Mouse (Mus musculus) limb, embryonic 15.5 days (tissue): ENCODE measurements around the gene Crtc1. TPM values are rescaled to one million over a fixed set of nuclear protein-coding genes. Genes with fewer than 3 reads are reported as not detected.

Experiments
- ATAC-seq: fragments of 200-750 bp; cut with Nextera tagmentation; 2 replicates; pipeline ENCODE4 v1.8.0; 2017; ENCODE audit warnings: low read depth, moderate TSS enrichment; ENCODE audit not compliant: insufficient number of reproducible peaks, low FRiP score, low TSS enrichment
- H3K27ac ChIP-seq: fragments of 300-500 bp; sonication (generic); 2 replicates; pipeline ENCODE4 v1.5.1; 2015; ENCODE audit warnings: moderate library complexity, mild to moderate bottlenecking, inconsistent platforms
- H3K27me3 ChIP-seq: fragments of 300-500 bp; sonication (generic); 2 replicates; pipeline ENCODE4 v1.6.1; 2015; ENCODE audit warnings: inconsistent platforms
- H3K36me3 ChIP-seq: fragments of 300-500 bp; sonication (generic); 2 replicates; pipeline ENCODE4 v1.6.1; 2015; ENCODE audit warnings: inconsistent platforms
- H3K4me1 ChIP-seq: fragments of 300-500 bp; sonication (generic); 2 replicates; pipeline ENCODE4 v1.6.1; 2015; ENCODE audit warnings: inconsistent platforms
- H3K4me2 ChIP-seq: fragments of 300-500 bp; sonication (generic); 2 replicates; pipeline ENCODE4 v1.6.1; 2015; ENCODE audit warnings: mild to moderate bottlenecking, inconsistent platforms
- H3K4me3 ChIP-seq: fragments of 300-500 bp; sonication (generic); 2 replicates; pipeline ENCODE4 v1.5.1; 2015; ENCODE audit warnings: mild to moderate bottlenecking, inconsistent platforms
- H3K9ac ChIP-seq: fragments of 300-500 bp; sonication (generic); 2 replicates; pipeline ENCODE4 v1.6.1; 2015; ENCODE audit warnings: inconsistent platforms
- H3K9me3 ChIP-seq: fragments of 300-500 bp; sonication (generic); 2 replicates; pipeline ENCODE4 v1.6.1; 2016; ENCODE audit warnings: inconsistent platforms
- WGBS: fragments of 180-500 bp; shearing (Covaris S2); methylation state at CpG from one replicate; pipeline ENCODE4 v1.1.7; 2015; 5-methylcytosine and 5-hydroxymethylcytosine counted together
- polyA plus RNA-seq: library from polyadenylated mRNA; unstranded; fragments of >200 nt; fragmentation: Nextera tagmentation; extraction: Ambion mirVana; gene quantifications from 2 replicates; pipeline ENCODE4 v1.2.1, GENCODE M21; 2015

The Crtc1 gene
- polyA plus RNA-seq, 1 experiment from 2014 or later, result 22.2 TPM

GRCm38 (mm10) chr8:70397611-70398563 is 41.5 kb downstream of the Crtc1 start:
- no peaks in the 10 kb centered on the region for H3K9me3 ChIP-seq
- no peak overlapping the region for H3K4me3 ChIP-seq
- H3K27ac ChIP-seq, result no peak overlapping the region
- H3K4me1 ChIP-seq, result peaks cover 12% of the 10 kb centered on the region
- no peak for ATAC-seq
- WGBS, result 80% methylated on average over 16 of the region's 16 CpGs
- H3K9ac ChIP-seq, result no peak overlapping the region
- no peaks in the 10 kb centered on the region for H3K27me3 ChIP-seq
- no peak overlapping the region for H3K4me2 ChIP-seq
- peaks cover 29% of the 10 kb centered on the region for H3K36me3 ChIP-seq

GRCm38 (mm10) chr8:70396184-70396583 is 43.2 kb downstream of the Crtc1 start:
- Histone ChIP-seq H3K36me3 (peaks cover 42% of the 10 kb centered on the region), H3K27me3 (no peaks in the 10 kb centered on the region), H3K9me3 (no peaks in the 10 kb centered on the region), H3K4me2 (no peak overlapping the region), H3K9ac (no peak overlapping the region), H3K4me3 (no peak overlapping the region), H3K4me1 (peaks cover 12% of the 10 kb centered on the region), H3K27ac (no peak overlapping the region)
- no peak for ATAC-seq
- WGBS, result 77% methylated on average over 5 of the region's 5 CpGs

- 74% methylated on average over 5 of the region's 5 CpGs for WGBS
- Histone ChIP-seq H3K4me2 (no peak overlapping the region), H3K4me3 (no peak overlapping the region), H3K9me3 (no peaks in the 10 kb centered on the region), H3K27me3 (no peaks in the 10 kb centered on the region), H3K4me1 (peaks cover 12% of the 10 kb centered on the region), H3K27ac (no peak overlapping the region), H3K36me3 (peaks cover 45% of the 10 kb centered on the region), H3K9ac (no peak overlapping the region)
- ATAC-seq, result no peak
These were observed 43.7 kb downstream of the Crtc1 start for GRCm38 (mm10) chr8:70395649-70396048.

- H3K9ac ChIP-seq, result no peak overlapping the region
- no peaks in the 10 kb centered on the region for H3K27me3 ChIP-seq
- 76% methylated on average over 8 of the region's 8 CpGs for WGBS
- no peaks in the 10 kb centered on the region for H3K9me3 ChIP-seq
- H3K4me2 ChIP-seq, result no peak overlapping the region
- no peak for ATAC-seq
- no peak overlapping the region for H3K27ac ChIP-seq
- H3K4me1 ChIP-seq, result peaks cover 12% of the 10 kb centered on the region
- no peak overlapping the region for H3K4me3 ChIP-seq
- peaks cover 46% of the 10 kb centered on the region for H3K36me3 ChIP-seq
These were observed 44.9 kb downstream of the Crtc1 start for GRCm38 (mm10) chr8:70394269-70394998.

- H3K4me1 ChIP-seq, result peaks cover 12% of the 10 kb centered on the region
- H3K9ac ChIP-seq, result no peak overlapping the region
- H3K27me3 ChIP-seq, result no peaks in the 10 kb centered on the region
- WGBS, result 79% methylated on average over 5 of the region's 5 CpGs
- ATAC-seq, result no peak
- H3K9me3 ChIP-seq, result no peaks in the 10 kb centered on the region
- no peak overlapping the region for H3K4me2 ChIP-seq
- H3K36me3 ChIP-seq, result peaks cover 57% of the 10 kb centered on the region
- H3K27ac ChIP-seq, result no peak overlapping the region
- H3K4me3 ChIP-seq, result no peak overlapping the region
These were observed 46.3 kb downstream of the Crtc1 start for GRCm38 (mm10) chr8:70393087-70393486.

GRCm38 (mm10) chr8:70389678-70390077 is 49.7 kb downstream of the Crtc1 start:
- Histone ChIP-seq H3K4me3 (no peak overlapping the region), H3K4me1 (0 out of 2 replicates have a peak, but pooled peaks cover 2% of the 10 kb centered on the region), H3K4me2 (no peak overlapping the region), H3K9ac (no peak overlapping the region), H3K27ac (no peak overlapping the region), H3K36me3 (peaks cover 73% of the 10 kb centered on the region), H3K9me3 (no peaks in the 10 kb centered on the region), H3K27me3 (no peaks in the 10 kb centered on the region)
- WGBS, result 79% methylated on average over 2 of the region's 2 CpGs
- ATAC-seq, result no peak

- 0 out of 2 replicates have a peak, but pooled peaks cover 2% of the 10 kb centered on the region for H3K4me1 ChIP-seq
- H3K27me3 ChIP-seq, result peaks cover 16% of the 10 kb centered on the region
- H3K4me3 ChIP-seq, result no peak overlapping the region
- no peak overlapping the region for H3K9ac ChIP-seq
- 43% methylated on average over 3 of the region's 3 CpGs for WGBS
- H3K36me3 ChIP-seq, result peaks cover 35% of the 10 kb centered on the region
- H3K27ac ChIP-seq, result no peak overlapping the region
- H3K9me3 ChIP-seq, result no peaks in the 10 kb centered on the region
- ATAC-seq, result 0 out of 2 replicates have a peak, but pooled peaks have one; percentile 38
- no peak overlapping the region for H3K4me2 ChIP-seq
These were observed 56.1 kb downstream of the Crtc1 start for GRCm38 (mm10) chr8:70383287-70383686.

GRCm38 (mm10) chr8:70380069-70380468 is 59.3 kb downstream of the Crtc1 start:
- ATAC-seq, result no peak
- no peak overlapping the region for H3K27ac ChIP-seq
- H3K4me1 ChIP-seq, result peaks cover 19% of the 10 kb centered on the region
- WGBS, result 83% methylated on average over 12 of the region's 12 CpGs
- no peaks in the 10 kb centered on the region for H3K9me3 ChIP-seq
- no peak overlapping the region for H3K4me3 ChIP-seq
- H3K27me3 ChIP-seq, result peaks cover 48% of the 10 kb centered on the region
- peaks cover 4% of the 10 kb centered on the region; the same call in 1 of the 2 replicates for H3K36me3 ChIP-seq
- no peak overlapping the region for H3K9ac ChIP-seq
- no peak overlapping the region for H3K4me2 ChIP-seq

GRCm38 (mm10) chr8:70377049-70377448 is 62.3 kb downstream of the Crtc1 start:
- Histone ChIP-seq H3K4me1 (peaks cover 48% of the 10 kb centered on the region), H3K36me3 (no peaks in the 10 kb centered on the region), H3K4me3 (no peak overlapping the region; the same call in 1 of the 2 replicates), H3K27ac (no peak overlapping the region), H3K27me3 (peaks cover 79% of the 10 kb centered on the region), H3K9ac (no peak overlapping the region), H3K4me2 (peak overlapping the region; percentile 17; the same call in 1 of the 2 replicates), H3K9me3 (no peaks in the 10 kb centered on the region)
- 15% methylated on average over 15 of the region's 15 CpGs for WGBS
- no peak for ATAC-seq

GRCm38 (mm10) chr8:70376275-70376741 is 63.1 kb downstream of the Crtc1 start:
- Histone ChIP-seq H3K27me3 (peaks cover 84% of the 10 kb centered on the region), H3K4me1 (peaks cover 54% of the 10 kb centered on the region), H3K27ac (no peak overlapping the region), H3K4me3 (peak overlapping the region; percentile 17), H3K9ac (no peak overlapping the region), H3K36me3 (no peaks in the 10 kb centered on the region), H3K9me3 (no peaks in the 10 kb centered on the region), H3K4me2 (peak overlapping the region; percentile 70; the same call in 1 of the 2 replicates)
- ATAC-seq, result no peak
- 6% methylated on average over 37 of the region's 37 CpGs for WGBS

- H3K9me3 ChIP-seq, result no peaks in the 10 kb centered on the region
- no peak for ATAC-seq
- peaks cover 60% of the 10 kb centered on the region for H3K4me1 ChIP-seq
- peak overlapping the region; percentile 70 for H3K4me2 ChIP-seq
- H3K27me3 ChIP-seq, result peaks cover 84% of the 10 kb centered on the region
- 7% methylated on average over 35 of the region's 35 CpGs for WGBS
- H3K4me3 ChIP-seq, result peak overlapping the region; percentile 47
- H3K36me3 ChIP-seq, result no peaks in the 10 kb centered on the region
- H3K9ac ChIP-seq, result no peak overlapping the region
- no peak overlapping the region for H3K27ac ChIP-seq
These were observed 64.0 kb downstream of the Crtc1 start for GRCm38 (mm10) chr8:70375212-70375859.
